Mouse (Mus musculus) hindbrain, embryonic 10.5 days (tissue): ENCODE measurements around the gene Hba-x. TPM values are rescaled to one million over a fixed set of nuclear protein-coding genes. Genes with fewer than 3 reads are reported as not detected.

Experiments used
- polyA plus RNA-seq: library from polyadenylated mRNA; unstranded; fragments of >200 nt; fragmentation: Nextera tagmentation; extraction: Ambion mirVana; gene quantifications from 2 replicates; pipeline ENCODE4 v1.2.1, GENCODE M21; 2016

Gene Hba-x
- polyA plus RNA-seq, 1 experiment from 2014 or later, result 3,546 TPM

Other genes with a start within 250 kb of the Hba-x start
- gene Il9r, start 76.1 kb upstream of the Hba-x start, polyA plus RNA-seq, result not detected in 2 replicates
- gene Snrnp25, start 71.0 kb upstream of the Hba-x start, polyA plus RNA-seq, result 97.6 and 103 TPM in 2 replicates
- 31.3 and 32.9 TPM in 2 replicates for gene Rhbdf1, start 54.1 kb upstream of the Hba-x start, polyA plus RNA-seq
- gene Mpg, start 49.9 kb upstream of the Hba-x start, polyA plus RNA-seq, result 34.2 and 36.3 TPM in 2 replicates
- gene Nprl3, start 8.7 kb upstream of the Hba-x start, polyA plus RNA-seq, result 41.1 and 45.6 TPM in 2 replicates
- 2,485 and 2,589 TPM in 2 replicates for gene Hba-a1, start 7.1 kb downstream of the Hba-x start, polyA plus RNA-seq
- gene Hbq1b, start 10.6 kb downstream of the Hba-x start, polyA plus RNA-seq, result 6.2 and 6.4 TPM in 2 replicates
- 4,383 and 4,938 TPM in 2 replicates for gene Hba-a2, start 20.1 kb downstream of the Hba-x start, polyA plus RNA-seq
- gene Hbq1a, start 23.7 kb downstream of the Hba-x start, polyA plus RNA-seq, result not detected in 2 replicates
- 29.7 and 30.8 TPM in 2 replicates for gene Sh3pxd2b, start 71.4 kb downstream of the Hba-x start, polyA plus RNA-seq
- gene Ubtd2, start 179.0 kb downstream of the Hba-x start, polyA plus RNA-seq, result 55.6 and 66.4 TPM in 2 replicates